Mouse (Mus musculus): ENCODE data around the gene Insig1.

Gene Insig1

DNA sequence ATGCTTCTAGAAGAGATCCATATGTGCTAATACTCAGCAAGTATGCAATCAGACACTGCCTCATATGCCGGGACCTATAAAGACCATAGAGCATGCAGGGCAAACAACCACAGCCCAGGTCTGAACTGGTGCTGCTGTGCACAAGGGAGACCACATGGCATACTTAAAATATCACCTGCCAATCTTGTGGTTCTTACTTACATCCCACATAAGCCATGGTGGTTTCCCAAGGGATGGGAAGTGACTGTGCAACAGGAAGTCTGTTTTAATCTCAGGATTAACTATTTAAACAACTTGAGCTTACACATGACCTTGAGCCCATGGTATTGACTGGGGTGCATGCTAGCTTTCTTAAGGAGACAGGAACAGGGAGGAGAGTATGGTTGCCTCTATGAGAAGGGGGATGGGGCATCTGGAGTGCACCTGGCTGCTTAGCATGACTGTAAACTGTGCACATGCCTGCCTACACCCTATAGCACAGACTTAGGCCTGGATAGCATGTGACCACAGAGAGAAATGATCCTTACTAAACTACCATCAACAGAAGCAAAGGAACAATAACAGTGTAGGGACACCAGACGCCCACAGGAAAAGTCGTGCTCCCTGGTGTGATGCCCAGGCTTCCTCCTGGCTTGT, 7.1 kb upstream of the Insig1 start:
- in situ Hi-C loops (cut with MboI; ENCODE audit: low sequenced_read_pairs): no loop called here

- in situ Hi-C loops (cut with MboI; ENCODE audit: low sequenced_read_pairs): no loop called here
Measured at GRCm38 (mm10) chr5:28065275-28065674, 5.9 kb upstream of the Insig1 start.

- in situ Hi-C loops (cut with MboI; ENCODE audit: low sequenced_read_pairs): no loop called here
Measured at GRCm38 (mm10) chr5:28066311-28066710, 4.9 kb upstream of the Insig1 start.

- in situ Hi-C loops (cut with MboI; ENCODE audit: low sequenced_read_pairs): no loop called here
Measured at GRCm38 (mm10) chr5:28070149-28070827, 875 bp upstream of the Insig1 start.

- in situ Hi-C loops (cut with MboI; ENCODE audit: low sequenced_read_pairs): no loop called here
Measured at GRCm38 (mm10) chr5:28071456-28072223, 477 bp downstream of the Insig1 start.

- in situ Hi-C loops (cut with MboI; ENCODE audit: low sequenced_read_pairs): loop anchor here (25.0 kb wide), 2 partner anchors 217 to 292 kb away; partner anchors contain the start of gene Paxip1
Measured at GRCm38 (mm10) chr5:28079431-28079830, 8.3 kb downstream of the Insig1 start.

DNA sequence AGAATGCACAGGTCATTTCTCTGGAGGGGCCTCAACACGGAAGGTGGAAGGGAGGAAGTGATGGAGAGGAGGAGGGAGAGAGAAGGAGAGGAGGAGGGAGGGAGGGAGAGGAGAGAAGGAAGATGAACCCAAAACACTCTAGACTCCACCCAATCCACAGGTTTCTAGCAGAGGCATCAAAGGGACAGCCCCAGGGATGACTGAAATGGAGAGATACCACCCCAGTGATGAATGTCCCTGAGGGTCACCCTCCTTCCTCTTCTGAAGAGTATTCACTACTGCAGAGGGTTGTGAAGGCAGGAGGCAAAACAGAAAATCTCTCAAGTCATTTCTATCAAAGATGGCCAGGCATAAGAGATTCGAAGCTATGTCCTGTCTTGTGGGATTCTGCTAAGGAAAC, 10.0 kb downstream of the Insig1 start:
- in situ Hi-C loops (cut with MboI; ENCODE audit: low sequenced_read_pairs): loop anchor here (25.0 kb wide), 2 partner anchors 219 to 294 kb away; partner anchors contain the start of gene Paxip1

- in situ Hi-C loops (cut with MboI; ENCODE audit: low sequenced_read_pairs): loop anchor here (25.0 kb wide), 2 partner anchors 220 to 295 kb away; partner anchors contain the start of gene Paxip1
Measured at GRCm38 (mm10) chr5:28081822-28082221, 10.7 kb downstream of the Insig1 start.

DNA sequence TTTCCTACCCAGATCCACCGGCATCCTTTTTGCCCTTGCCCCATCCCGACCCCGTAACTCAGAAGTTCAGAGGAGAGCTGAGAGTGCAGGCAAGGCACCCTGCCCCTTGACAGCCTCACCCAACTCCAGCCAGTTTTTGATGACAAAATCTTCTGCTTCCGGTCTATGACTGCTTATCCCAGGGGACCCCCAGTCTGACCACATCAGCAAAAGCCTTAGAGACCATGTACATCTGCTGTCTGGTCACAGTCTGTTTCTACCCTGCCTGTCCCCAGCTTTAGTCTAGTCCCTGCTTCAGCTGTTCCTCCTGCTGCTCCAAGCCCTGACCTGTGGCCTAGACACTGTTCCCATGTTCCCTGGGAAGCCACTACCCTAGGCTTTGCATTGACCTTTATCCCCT, 11.1 kb downstream of the Insig1 start:
- in situ Hi-C loops (cut with MboI; ENCODE audit: low sequenced_read_pairs): loop anchor here (25.0 kb wide), 2 partner anchors 220 to 295 kb away; partner anchors contain the start of gene Paxip1

- in situ Hi-C loops (cut with MboI; ENCODE audit: low sequenced_read_pairs): loop anchor here (25.0 kb wide), 2 partner anchors 220 to 295 kb away; partner anchors contain the start of gene Paxip1
Measured at GRCm38 (mm10) chr5:28082796-28083195, 11.6 kb downstream of the Insig1 start.

GRCm38 (mm10) chr5:28084743-28085142, 13.6 kb downstream of the Insig1 start:
- in situ Hi-C loops (cut with MboI; ENCODE audit: low sequenced_read_pairs): loop anchor here (25.0 kb wide), 2 partner anchors 222 to 297 kb away; partner anchors contain the start of gene Paxip1

DNA sequence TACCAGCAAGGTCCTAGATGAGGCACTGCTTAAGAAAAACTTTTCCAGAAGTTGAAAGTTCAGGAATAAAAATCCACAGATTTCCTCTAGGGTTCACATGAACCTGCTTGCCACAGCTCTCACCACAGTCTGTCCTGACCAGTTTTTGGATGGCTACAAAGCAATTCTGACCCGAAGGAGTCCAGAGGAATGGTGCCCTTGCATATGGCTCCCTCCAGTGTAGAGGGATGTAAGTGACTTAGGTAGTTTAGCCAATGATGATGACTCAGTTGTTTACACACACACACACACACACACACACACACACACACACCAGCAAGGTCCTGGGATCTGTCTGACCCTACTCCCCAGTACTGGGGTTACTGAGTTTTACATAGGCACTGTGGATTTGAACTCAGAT, 19.4 kb downstream of the Insig1 start:
- in situ Hi-C loops (cut with MboI; ENCODE audit: low sequenced_read_pairs): loop anchor here (5.0 to 25.0 kb wide), 3 partner anchors 93 to 303 kb away; partner anchors contain the start of gene Paxip1

DNA sequence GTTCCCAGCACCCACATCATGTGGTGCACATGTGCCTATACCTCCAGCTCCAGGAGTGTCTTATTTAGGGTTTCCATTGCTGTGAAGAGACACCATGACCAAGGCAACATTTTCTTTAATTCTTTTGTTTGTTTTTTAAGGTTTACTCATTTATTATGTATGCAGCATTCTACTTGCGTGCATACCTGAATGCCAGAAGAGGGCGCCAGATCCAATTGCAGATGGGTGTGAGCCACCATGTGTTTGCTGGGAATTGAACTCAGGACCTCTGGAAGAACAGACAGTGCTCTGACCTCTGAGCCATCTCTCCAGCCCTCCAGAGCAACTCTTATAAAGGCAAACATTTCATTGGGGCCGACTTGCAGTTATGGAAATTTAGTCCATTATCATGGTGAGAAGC, 21.2 kb downstream of the Insig1 start:
- in situ Hi-C loops (cut with MboI; ENCODE audit: low sequenced_read_pairs): loop anchor here (5.0 to 25.0 kb wide), 3 partner anchors 95 to 305 kb away; partner anchors contain the start of gene Paxip1

DNA sequence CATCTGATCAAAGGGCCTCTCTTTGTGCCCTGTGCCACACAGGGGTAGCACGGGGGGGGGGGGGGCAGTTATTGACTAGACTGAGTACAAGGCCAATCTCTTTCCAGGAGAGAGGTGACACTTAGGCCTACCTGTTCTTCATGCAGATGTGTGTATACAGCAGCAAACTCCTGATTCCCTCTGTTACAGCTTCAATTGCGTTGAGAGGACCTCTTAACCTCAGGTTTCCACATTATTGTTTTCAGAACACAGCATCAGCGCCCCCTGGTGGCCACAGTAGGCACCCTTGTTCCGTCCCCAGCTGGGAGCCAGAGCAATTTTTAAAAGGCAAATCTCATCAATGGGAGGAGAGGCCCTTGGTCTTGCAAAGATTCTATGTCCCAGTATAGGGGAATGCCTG, 22.7 kb downstream of the Insig1 start:
- in situ Hi-C loops (cut with MboI; ENCODE audit: low sequenced_read_pairs): loop anchor here (5.0 to 25.0 kb wide), 3 partner anchors 97 to 307 kb away; partner anchors contain the start of gene Paxip1

DNA sequence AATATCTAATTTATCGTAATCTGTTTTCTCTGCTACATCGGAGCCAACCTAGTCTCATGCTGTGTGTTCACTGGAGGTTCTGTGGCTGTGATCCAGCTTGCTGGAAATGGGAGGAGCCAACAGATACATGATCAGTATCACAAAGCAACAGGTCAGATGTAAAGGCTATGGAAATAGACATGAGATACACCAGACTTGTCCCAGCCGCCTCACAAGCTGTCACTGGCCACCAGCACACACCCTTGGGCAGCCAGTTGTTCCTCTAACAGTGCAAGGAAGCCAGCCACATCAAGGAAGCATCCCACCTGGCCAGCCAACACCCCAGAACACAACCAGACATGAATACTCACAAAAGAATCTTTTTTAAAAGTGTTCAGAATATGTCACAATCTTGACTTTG, 23.2 kb downstream of the Insig1 start:
- in situ Hi-C loops (cut with MboI; ENCODE audit: low sequenced_read_pairs): loop anchor here (5.0 to 25.0 kb wide), 3 partner anchors 97 to 307 kb away; partner anchors contain the start of gene Paxip1

DNA sequence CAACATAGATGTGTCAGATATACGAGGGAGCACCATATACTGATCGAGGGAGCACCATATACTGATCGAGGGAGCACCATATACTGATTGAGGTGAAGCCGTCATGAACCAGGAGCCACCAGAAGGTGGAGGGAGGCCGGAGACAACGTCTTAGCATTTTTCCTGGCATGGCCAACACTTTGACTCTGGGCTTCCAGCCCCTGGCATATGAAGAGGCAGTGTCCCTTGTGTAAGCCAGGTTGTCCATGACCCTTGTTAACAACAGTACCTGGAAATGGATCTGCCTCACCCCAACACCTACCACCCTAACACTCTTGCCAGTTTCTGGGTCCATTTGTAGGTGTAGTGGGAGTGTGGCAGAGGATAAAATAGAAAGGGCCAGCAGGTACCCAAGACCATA, 23.7 kb downstream of the Insig1 start:
- in situ Hi-C loops (cut with MboI; ENCODE audit: low sequenced_read_pairs): loop anchor here (5.0 to 25.0 kb wide), 3 partner anchors 98 to 308 kb away; partner anchors contain the start of gene Paxip1

DNA sequence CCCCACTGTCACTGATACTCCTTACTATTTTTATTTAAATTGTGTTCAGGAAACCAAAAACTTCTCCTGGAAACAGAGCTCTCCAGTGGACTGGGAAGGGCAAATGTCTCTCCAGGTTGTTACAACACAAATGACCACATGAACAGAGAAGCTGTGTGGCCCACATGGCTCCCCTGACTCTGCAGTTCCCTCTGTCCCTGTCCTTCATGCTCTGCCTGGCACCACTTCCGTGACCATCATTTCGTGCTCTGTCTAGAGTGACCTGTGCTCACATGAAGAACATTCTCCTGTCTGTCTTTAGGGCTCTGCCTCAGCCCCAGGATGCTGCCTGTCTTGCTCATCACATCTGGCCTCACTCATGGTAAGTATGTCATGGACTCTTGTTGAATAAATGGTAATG, 24.5 kb downstream of the Insig1 start:
- in situ Hi-C loops (cut with MboI; ENCODE audit: low sequenced_read_pairs): loop anchor here (25.0 kb wide), 2 partner anchors 233 to 308 kb away; partner anchors contain the start of gene Paxip1

DNA sequence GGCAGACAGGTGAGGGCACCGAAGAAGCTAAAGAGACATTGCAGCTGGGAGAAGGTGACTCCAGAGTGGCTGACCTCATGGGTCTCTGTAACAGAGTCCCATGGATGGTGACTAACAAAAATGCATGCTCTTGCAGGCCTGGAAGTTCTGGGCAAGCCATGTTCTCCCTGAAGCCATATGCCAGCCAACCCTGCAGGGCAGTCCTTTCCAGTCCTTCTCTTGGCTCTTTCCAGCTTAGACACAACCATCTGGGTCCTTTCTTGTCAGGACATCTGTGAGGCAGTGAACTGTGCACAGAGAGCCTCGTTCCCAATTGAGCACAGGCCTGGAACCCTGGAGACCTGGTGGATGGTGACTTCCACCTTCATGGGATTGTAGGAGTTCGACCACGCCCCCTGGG, 35.8 kb downstream of the Insig1 start:
- in situ Hi-C loops (cut with MboI; ENCODE audit: low sequenced_read_pairs): no loop called here

DNA sequence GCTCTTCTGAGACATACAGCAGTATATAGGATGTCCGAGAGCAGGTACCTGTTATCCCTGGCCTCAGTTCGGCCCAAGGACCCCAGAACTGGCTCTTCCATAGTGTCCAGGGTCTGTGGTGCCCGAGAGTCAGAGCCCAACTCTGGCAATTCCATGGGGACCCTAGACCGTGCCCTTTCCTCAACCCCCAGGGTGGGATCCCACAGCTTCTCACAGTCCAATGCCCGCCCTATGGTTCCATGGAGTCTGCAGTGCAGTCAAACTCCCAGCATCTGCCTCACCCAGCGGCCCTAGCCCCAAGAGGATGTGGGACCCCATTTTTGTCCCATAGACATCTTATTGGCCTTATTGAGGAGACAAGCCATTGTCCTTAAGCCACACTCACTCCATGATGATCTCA, 36.8 kb downstream of the Insig1 start:
- in situ Hi-C loops (cut with MboI; ENCODE audit: low sequenced_read_pairs): no loop called here

- in situ Hi-C loops (cut with MboI; ENCODE audit: low sequenced_read_pairs): no loop called here
Measured at GRCm38 (mm10) chr5:28110881-28111280, 39.7 kb downstream of the Insig1 start.
